Mouse (Mus musculus): ENCODE measurements around the gene Gm5127. TPM values are rescaled to one million over a fixed set of nuclear protein-coding genes. Genes with fewer than 3 reads are reported as not detected.

The Gm5127 gene
- not detected in 2 replicates for total RNA-seq (2021)
- long read RNA-seq = 0 reads

- DNase-seq = no peak
Measured at GRCm38 (mm10) chrX:106582886-106583285, at the start of gene Gm5127. Gene Gm5127, plus strand, starts transcription at chrX:106583186.

GRCm38 (mm10) chrX:106536359-106536758 lies 46.6 kb upstream of the Gm5127 start:
- no peak for DNase-seq

GRCm38 (mm10) chrX:106555457-106555856 lies 27.5 kb upstream of the Gm5127 start:
- DNase-seq = no peak

GRCm38 (mm10) chrX:106578966-106579365 lies 4.0 kb upstream of the Gm5127 start:
- DNase-seq = no peak

- no peak for DNase-seq
Measured at GRCm38 (mm10) chrX:106580410-106580809, 2.6 kb upstream of the Gm5127 start.

- no peak for DNase-seq
Measured at GRCm38 (mm10) chrX:106582197-106582596, 789 bp upstream of the Gm5127 start.

GRCm38 (mm10) chrX:106593914-106594313 lies 10.9 kb downstream of the Gm5127 start:
- no peak for DNase-seq

GRCm38 (mm10) chrX:106595904-106596303 lies 12.9 kb downstream of the Gm5127 start:
- no peak for DNase-seq

GRCm38 (mm10) chrX:106602574-106603258 lies 19.7 kb downstream of the Gm5127 start:
- no peak for DNase-seq

GRCm38 (mm10) chrX:106603386-106603785 lies 20.4 kb downstream of the Gm5127 start, which contains the start of gene Cysltr1:
Gene Cysltr1, minus strand, starts transcription at chrX:106603679.
- DNase-seq = no peak

GRCm38 (mm10) chrX:106622512-106622911 lies 39.5 kb downstream of the Gm5127 start:
- no peak for DNase-seq

- DNase-seq = no peak
Measured at GRCm38 (mm10) chrX:106623667-106624066, 40.7 kb downstream of the Gm5127 start.

- DNase-seq = no peak
Measured at GRCm38 (mm10) chrX:106628514-106628913, 45.5 kb downstream of the Gm5127 start.

GRCm38 (mm10) chrX:106633543-106633942 lies 50.6 kb downstream of the Gm5127 start:
- DNase-seq = no peak

GRCm38 (mm10) chrX:106634799-106635541 lies 52.0 kb downstream of the Gm5127 start:
- DNase-seq = no peak

GRCm38 (mm10) chrX:106662101-106662500 lies 79.1 kb downstream of the Gm5127 start:
- DNase-seq = no peak

GRCm38 (mm10) chrX:106704590-106704989 lies 121.6 kb downstream of the Gm5127 start:
- no peak for DNase-seq

GRCm38 (mm10) chrX:106717160-106717559 lies 134.2 kb downstream of the Gm5127 start:
- no peak for DNase-seq

- no peak for DNase-seq
Measured at GRCm38 (mm10) chrX:106742241-106742640, 159.3 kb downstream of the Gm5127 start.

GRCm38 (mm10) chrX:106755272-106755671 lies 172.3 kb downstream of the Gm5127 start:
- DNase-seq = no peak

Data from adrenal gland, postnatal 25 days (tissue).